Mouse (Mus musculus) forebrain, embryonic 11.5 days (tissue): ENCODE measurements at regions not wholly inside any gene's neighbourhood (a gene's known extent, or its start where the extent isn't known, plus 50 kb on each side); places are given as distances from the start of the nearest gene placed in this dataset.

Source experiments
- ATAC-seq: fragments of 200-750 bp; cut with Nextera tagmentation; replicated peaks from 2 replicates; pipeline ENCODE4 v1.8.0; 2017; ENCODE audit warnings: moderate TSS enrichment; ENCODE audit not compliant: low FRiP score
- DNase-seq: peaks from one replicate; pipeline ENCODE4 v3.0.0-alpha.2; 2017; ENCODE audit warnings: low spot score
- H3K27ac ChIP-seq: fragments of 300-500 bp; sonication (generic); 2 replicates; pipeline ENCODE4 v1.5.1; 2014; ENCODE audit warnings: low read depth, low read length
- H3K27me3 ChIP-seq: fragments of 300-500 bp; sonication (generic); 2 replicates; pipeline ENCODE4 v1.6.1; 2014; ENCODE audit warnings: mild to moderate bottlenecking, low read length, mixed read lengths; ENCODE audit not compliant: control insufficient read depth, insufficient read depth
- H3K36me3 ChIP-seq: fragments of 300-500 bp; sonication (generic); 2 replicates; pipeline ENCODE4 v1.6.1; 2014; ENCODE audit warnings: mild to moderate bottlenecking, low read length, moderate library complexity, mixed read lengths; ENCODE audit not compliant: control insufficient read depth, insufficient read depth
- H3K4me1 ChIP-seq: fragments of 300-500 bp; sonication (generic); replicated peaks from 2 replicates; pipeline ENCODE4 v1.6.1; 2014; ENCODE audit warnings: low read length, mixed read lengths; ENCODE audit not compliant: control insufficient read depth, insufficient read depth
- H3K4me2 ChIP-seq: fragments of 300-500 bp; sonication (generic); 2 replicates; pipeline ENCODE4 v1.6.1; 2014; ENCODE audit warnings: low read depth, mild to moderate bottlenecking, low read length, moderate library complexity, mixed read lengths; ENCODE audit not compliant: severe bottlenecking
- H3K4me3 ChIP-seq: fragments of 300-500 bp; sonication (generic); 2 replicates; pipeline ENCODE4 v1.5.1; 2014; ENCODE audit warnings: low read depth, low read length
- H3K9ac ChIP-seq: fragments of 300-500 bp; sonication (generic); 2 replicates; pipeline ENCODE4 v1.6.1; 2014; ENCODE audit warnings: low read length
- H3K9me3 ChIP-seq: fragments of 300-500 bp; sonication (generic); 2 replicates; pipeline ENCODE4 v1.6.1; 2016; ENCODE audit warnings: low read length, mixed read lengths; ENCODE audit not compliant: control insufficient read depth
- WGBS: fragments of 180-500 bp; shearing (Covaris S2); extraction: QIAGEN DNeasy Blood & Tissue Kit; methylation state at CpG from one replicate; pipeline ENCODE4 v1.1.7; 2014; 5-methylcytosine and 5-hydroxymethylcytosine counted together

DNA sequence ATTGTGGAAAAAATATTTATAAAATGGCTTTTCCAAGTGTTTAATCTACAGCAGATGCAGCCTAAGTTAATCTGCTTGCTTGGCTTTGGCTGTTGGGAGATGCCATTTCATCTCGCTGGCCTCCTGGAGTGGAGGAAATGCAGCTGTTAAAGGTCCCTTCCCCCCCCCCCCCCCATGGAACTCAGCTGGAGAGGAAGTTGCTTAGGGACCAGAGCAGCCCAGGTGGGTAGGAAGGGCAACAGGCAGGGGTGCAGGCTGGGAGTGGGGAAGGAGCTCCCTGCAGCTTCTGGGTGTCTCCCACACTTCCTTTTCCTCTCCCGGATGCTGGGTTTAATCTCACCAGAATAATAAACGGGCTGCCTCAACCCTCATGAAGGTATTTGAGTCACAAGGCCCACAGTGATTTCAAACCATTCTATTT, 104.0 kb upstream of the Pmepa1 start:
- no peak overlapping the region for H3K4me3 ChIP-seq
- H3K4me2 ChIP-seq, result no peak overlapping the region
- H3K9ac ChIP-seq, result no peak overlapping the region
- H3K9me3 ChIP-seq, result no peaks in the 10 kb centered on the region
- H3K27ac ChIP-seq, result no peak overlapping the region
- no peaks in the 10 kb centered on the region for H3K27me3 ChIP-seq
- H3K4me1 ChIP-seq, result no peaks in the 10 kb centered on the region
- ATAC-seq, result no peak
- no peaks in the 10 kb centered on the region for H3K36me3 ChIP-seq
- WGBS, result 78% methylated on average over 3 of the region's 3 CpGs
- DNase-seq, result no peak

DNA sequence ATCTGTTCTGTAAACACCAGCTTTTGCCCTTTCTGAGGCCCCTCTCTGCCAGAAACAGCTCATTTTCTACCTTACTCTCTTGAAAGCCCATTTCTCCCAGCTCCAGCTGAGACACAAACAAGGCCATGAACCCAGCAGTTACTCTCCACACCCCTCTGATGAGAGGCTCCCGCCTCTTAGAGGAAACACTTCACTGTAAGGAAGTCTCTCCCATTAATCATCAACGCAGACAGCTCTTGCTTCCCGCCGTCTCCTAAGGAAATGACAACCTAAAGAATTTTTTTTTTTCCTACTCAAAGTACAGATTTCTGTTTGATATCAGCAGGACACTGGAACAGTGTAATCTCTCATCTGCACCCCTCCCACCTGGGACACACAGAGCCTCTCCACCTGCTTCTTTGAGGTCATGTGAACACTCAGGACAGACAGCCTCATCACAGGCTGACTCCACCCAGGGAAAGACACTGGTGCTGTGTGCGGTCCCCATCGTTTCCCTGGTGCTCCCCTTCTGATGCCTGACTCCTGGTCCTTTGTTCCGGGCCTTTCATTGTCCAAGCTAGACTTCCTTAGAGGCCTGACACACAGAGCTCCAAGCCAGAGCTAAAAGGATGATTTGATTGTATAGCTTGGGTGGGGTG, 106.0 kb upstream of the Pmepa1 start:
- 73% methylated on average over 7 of the region's 7 CpGs for WGBS
- no peak overlapping the region for H3K4me3 ChIP-seq
- H3K9me3 ChIP-seq, result no peaks in the 10 kb centered on the region
- no peaks in the 10 kb centered on the region for H3K27me3 ChIP-seq
- ATAC-seq (no peak), DNase-seq (no peak)
- H3K4me1 ChIP-seq, result no peaks in the 10 kb centered on the region
- no peak overlapping the region for H3K27ac ChIP-seq
- H3K36me3 ChIP-seq, result no peaks in the 10 kb centered on the region
- no peak overlapping the region for H3K4me2 ChIP-seq
- H3K9ac ChIP-seq, result no peak overlapping the region

DNA sequence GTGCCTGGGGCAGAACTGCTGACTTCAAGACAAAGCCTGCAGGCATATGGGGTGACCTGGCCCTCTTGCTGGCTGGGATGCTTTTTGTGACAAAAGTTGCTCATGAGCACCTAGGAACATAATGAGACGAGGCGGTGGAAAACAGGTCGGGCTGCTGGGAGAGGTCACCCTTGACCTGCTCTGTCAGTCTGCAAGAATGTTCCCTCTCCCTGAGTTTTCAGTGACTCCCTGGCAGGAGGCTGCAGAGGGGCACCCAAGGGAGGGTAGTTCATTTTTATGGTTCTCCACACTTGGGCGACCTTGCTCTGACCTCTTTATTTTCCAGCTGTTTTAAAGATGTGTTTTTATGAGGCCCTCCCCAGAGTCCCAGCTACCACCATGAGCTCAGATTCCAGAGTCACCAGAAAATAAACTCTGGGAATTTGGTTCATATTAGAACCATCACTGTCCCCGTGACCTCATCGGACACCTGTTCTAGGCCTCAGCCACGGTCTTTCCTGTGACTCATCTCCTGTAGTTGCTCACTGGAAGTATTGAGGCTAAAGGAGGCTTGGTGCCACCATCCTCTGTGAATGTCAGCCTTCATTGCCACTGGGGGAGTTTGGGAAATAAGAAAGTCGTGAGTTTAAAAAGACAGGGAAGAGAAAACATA, 108.7 kb upstream of the Pmepa1 start:
- no peaks in the 10 kb centered on the region for H3K27me3 ChIP-seq
- H3K4me3 ChIP-seq, result no peak overlapping the region
- ATAC-seq, result no peak
- H3K4me2 ChIP-seq, result no peak overlapping the region
- H3K27ac ChIP-seq, result no peak overlapping the region
- H3K9me3 ChIP-seq, result no peaks in the 10 kb centered on the region
- no peak for DNase-seq
- no peak overlapping the region for H3K9ac ChIP-seq
- WGBS, result 80% methylated on average over 8 of the region's 8 CpGs
- no peaks in the 10 kb centered on the region for H3K4me1 ChIP-seq
- no peaks in the 10 kb centered on the region for H3K36me3 ChIP-seq

DNA sequence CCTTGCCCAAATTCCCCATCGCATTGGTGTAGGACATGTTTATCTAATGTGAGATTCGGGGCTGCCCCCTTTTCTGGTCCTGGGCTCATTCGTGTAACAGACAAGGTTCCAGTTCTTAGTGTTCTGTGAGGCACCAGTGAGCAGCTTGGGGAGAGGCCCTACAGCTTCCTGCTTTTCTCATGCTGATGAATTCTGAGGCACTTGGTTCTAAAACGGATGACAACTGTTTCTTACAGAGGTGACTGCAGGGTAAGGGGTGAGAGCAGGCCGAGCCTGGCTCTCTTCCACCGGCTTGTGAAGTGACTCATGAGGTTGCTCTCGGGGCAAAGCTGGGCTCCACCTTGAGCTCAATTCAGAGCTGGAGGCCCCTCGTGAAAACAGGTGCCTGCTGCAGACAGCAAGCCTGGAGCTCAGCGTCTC, 109.4 kb upstream of the Pmepa1 start:
- DNase-seq (no peak), ATAC-seq (no peak)
- Histone ChIP-seq H3K9me3 (no peaks in the 10 kb centered on the region), H3K4me2 (no peak overlapping the region), H3K4me1 (no peaks in the 10 kb centered on the region), H3K27ac (no peak overlapping the region), H3K36me3 (no peaks in the 10 kb centered on the region), H3K4me3 (no peak overlapping the region), H3K27me3 (no peaks in the 10 kb centered on the region), H3K9ac (no peak overlapping the region)
- 69% methylated on average over 9 of the region's 9 CpGs for WGBS

DNA sequence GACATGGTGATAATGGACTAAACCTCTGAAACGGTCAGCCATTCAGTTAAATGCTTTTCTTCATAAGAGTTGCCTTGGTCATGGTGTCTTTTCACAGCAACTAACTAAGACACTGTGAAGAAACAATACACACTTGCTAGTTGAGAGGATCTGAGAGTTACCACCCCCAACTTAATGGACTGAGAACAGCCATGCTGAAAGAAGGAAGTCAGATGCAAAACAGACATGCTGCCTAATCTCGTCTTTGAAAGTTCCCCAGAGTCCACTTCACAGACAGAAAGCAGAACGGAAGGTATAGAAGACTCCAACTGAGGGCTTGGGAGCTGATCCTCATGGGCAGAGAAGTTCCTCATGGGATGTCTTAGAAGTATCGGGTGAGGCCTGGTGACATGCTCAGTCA, 111.8 kb upstream of the Pmepa1 start:
- Histone ChIP-seq H3K4me3 (no peak overlapping the region), H3K27me3 (no peaks in the 10 kb centered on the region), H3K27ac (no peak overlapping the region), H3K9me3 (no peaks in the 10 kb centered on the region), H3K36me3 (no peaks in the 10 kb centered on the region), H3K4me2 (no peak overlapping the region), H3K4me1 (no peaks in the 10 kb centered on the region), H3K9ac (no peak overlapping the region)
- 80% methylated on average over 4 of the region's 4 CpGs for WGBS
- DNase-seq (no peak), ATAC-seq (no peak)

DNA sequence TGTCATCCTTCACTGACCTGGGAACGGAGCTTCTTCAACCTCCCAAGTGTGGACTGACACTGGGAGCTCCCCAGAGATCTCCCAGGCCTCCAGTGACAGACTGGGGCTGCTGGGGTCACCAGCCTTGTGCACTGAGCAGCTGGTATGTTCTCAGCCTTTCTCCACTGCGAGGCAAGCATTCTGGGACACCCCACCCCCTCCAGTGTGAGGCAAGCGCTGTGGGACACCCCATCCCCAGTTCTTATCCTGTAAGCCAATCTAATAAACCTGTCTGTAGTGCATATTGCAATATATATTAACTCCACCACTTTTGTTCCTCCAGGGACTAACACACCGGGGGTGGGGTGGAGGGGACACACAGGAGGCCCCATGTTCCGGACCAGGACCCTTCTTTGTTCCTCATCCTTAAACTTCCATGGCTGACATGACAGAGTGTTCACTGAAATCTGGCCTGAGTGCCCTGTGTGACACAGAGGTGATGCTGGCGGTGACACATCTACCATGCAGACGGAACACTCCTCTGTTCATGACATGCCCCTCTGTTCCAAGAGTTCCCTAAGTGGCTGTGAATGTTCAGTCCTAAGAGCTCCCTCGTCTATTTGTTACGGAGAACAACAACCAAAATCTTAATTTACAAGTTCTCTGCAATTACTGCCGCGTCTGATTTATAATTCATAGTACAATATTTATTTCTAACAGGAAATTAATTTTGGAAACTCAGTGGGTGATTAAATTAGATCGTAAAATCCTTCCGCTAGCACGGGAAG, 116.4 kb upstream of the Pmepa1 start:
- Histone ChIP-seq H3K27ac (no peak overlapping the region), H3K4me2 (no peak overlapping the region), H3K9me3 (no peaks in the 10 kb centered on the region), H3K36me3 (no peaks in the 10 kb centered on the region), H3K4me1 (no peaks in the 10 kb centered on the region), H3K9ac (no peak overlapping the region), H3K27me3 (no peaks in the 10 kb centered on the region), H3K4me3 (no peak overlapping the region)
- 89% methylated on average over 14 of the region's 14 CpGs for WGBS
- no peak for ATAC-seq
- no peak for DNase-seq

DNA sequence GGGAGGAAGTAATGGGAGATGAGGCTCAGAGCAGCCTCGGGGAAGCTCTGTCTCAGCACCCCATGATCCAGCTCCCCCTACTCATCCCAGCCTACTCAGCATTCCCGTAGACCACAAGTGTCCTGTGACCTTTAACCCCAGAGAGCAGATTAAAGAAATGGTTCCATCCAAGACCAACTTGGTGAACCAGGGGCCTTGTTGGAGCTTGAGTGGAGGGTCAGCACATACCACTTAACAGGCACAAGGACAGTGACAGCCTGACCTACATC, 116.9 kb upstream of the Pmepa1 start:
- 69% methylated on average over 2 of the region's 2 CpGs for WGBS
- no peaks in the 10 kb centered on the region for H3K27me3 ChIP-seq

DNA sequence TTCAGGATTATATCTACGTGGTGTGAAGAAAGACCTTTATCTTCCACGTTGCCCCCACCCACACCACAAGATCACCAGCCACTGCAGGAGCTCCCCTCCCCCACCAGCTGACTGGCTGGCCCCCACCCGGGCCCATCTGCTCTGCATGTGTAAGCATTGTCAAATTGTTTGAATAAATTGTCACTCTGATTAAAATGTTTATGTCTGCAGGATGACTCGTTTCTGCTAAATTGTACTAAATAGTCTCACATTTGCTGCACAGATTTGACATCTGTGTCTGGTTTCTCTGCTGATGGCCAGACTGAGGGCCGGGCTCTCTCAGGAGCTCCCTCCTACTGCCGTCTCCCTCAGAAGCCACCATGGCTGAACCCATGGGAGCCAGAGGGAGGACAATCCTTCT, 119.2 kb upstream of the Pmepa1 start:
- Histone ChIP-seq H3K4me3 (no peak overlapping the region), H3K36me3 (no peaks in the 10 kb centered on the region), H3K9ac (no peak overlapping the region), H3K27ac (no peak overlapping the region), H3K4me2 (no peak overlapping the region), H3K9me3 (no peaks in the 10 kb centered on the region), H3K4me1 (no peaks in the 10 kb centered on the region), H3K27me3 (no peaks in the 10 kb centered on the region)
- ATAC-seq (no peak), DNase-seq (no peak)
- 75% methylated on average over 6 of the region's 6 CpGs for WGBS

More for the DNA sequence above, 116.9 kb upstream of the Pmepa1 start:
- no peak for DNase-seq
- Histone ChIP-seq H3K36me3 (no peaks in the 10 kb centered on the region), H3K4me1 (no peaks in the 10 kb centered on the region), H3K27ac (no peak overlapping the region), H3K9me3 (no peaks in the 10 kb centered on the region), H3K4me3 (no peak overlapping the region), H3K9ac (no peak overlapping the region), H3K4me2 (no peak overlapping the region)
- no peak for ATAC-seq
